Mouse (Mus musculus) erythroid progenitor cell, adult 5-6 weeks (primary cell): ENCODE data around the gene Fam161b. TPM values are rescaled to one million over a fixed set of nuclear protein-coding genes. Genes with fewer than 3 reads are reported as not detected.

Experiments
- ATAC-seq: replicated peaks from 2 replicates; pipeline ENCODE4 v1.8.0; 2016; ENCODE audit warnings: moderate number of reproducible peaks, mild to moderate bottlenecking, moderate TSS enrichment, inconsistent platforms; ENCODE audit not compliant: poor library complexity, low FRiP score, severe bottlenecking
- total RNA-seq, 2 experiments: library from RNA; stranded (forward) in 1 of 2; stranded (reverse) in 1 of 2; fragments of 150-400 nt in 1 of 2; fragments of 186-747, 209-891 nt in 1 of 2; gene quantifications; 2 replicates each; pipeline versions ENCODE4 v1.2.3 to v1.2.4; 2015 to 2017; ENCODE audit warnings: low replicate concordance in 2 of 2

Gene Fam161b
- total RNA-seq (2015; ENCODE audit: low replicate concordance) (2.9 TPM in 1 of 2 replicates, not detected in the other), total RNA-seq (2017; ENCODE audit: low replicate concordance) (3.6 and 3.7 TPM in 2 replicates)

- ATAC-seq, result peak; percentile 93
Observed at GRCm38 (mm10) chr12:84361555-84362489, at the start of gene Fam161b, which contains the start of gene Coq6. TSS of gene Fam161b (minus strand) at chr12:84361833. TSS of gene Coq6 (plus strand) at chr12:84361657.

DNA sequence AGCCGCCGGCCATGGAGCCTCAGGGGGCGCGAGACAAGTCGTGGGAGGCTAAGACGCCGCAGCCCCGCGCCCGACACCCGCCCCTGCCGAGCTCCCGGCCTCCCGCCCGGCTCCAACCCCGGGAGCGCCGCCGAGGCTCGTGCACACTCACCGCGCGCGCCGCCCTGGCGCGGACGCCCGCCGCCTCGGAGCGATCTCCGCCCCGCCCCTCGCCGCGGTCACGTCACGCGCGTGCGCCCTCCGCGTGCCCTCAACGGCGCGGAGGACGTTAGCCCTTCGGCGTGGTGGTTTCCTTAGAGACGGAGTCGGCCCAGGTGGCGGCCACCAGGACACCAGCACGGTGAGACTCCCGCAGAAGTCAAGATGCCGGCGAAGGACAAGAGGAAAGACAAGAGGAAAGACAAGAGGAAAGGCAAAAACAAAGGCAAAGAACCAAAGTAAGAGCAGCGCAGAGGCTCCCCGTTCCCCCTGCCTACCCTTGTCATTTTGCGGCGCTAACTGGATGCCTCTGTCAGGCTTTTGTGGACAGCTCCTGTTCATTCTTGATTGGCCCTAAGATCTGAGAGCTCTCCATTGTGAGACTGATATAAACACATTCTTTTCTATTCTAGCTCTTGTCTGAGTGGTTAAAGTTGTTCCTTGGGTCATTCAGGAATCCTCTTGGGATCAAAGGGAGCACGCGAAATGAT, 47.3 kb upstream of the Fam161b start, which contains the start of the genes Entpd5 and Bbof1:
Gene Entpd5, minus strand, starts transcription at position 211 of the 689 bp plus-strand sequence.
Gene Bbof1, plus strand, starts transcription at position 253 of the 689 bp plus-strand sequence.
- ATAC-seq, result peak; percentile 94

DNA sequence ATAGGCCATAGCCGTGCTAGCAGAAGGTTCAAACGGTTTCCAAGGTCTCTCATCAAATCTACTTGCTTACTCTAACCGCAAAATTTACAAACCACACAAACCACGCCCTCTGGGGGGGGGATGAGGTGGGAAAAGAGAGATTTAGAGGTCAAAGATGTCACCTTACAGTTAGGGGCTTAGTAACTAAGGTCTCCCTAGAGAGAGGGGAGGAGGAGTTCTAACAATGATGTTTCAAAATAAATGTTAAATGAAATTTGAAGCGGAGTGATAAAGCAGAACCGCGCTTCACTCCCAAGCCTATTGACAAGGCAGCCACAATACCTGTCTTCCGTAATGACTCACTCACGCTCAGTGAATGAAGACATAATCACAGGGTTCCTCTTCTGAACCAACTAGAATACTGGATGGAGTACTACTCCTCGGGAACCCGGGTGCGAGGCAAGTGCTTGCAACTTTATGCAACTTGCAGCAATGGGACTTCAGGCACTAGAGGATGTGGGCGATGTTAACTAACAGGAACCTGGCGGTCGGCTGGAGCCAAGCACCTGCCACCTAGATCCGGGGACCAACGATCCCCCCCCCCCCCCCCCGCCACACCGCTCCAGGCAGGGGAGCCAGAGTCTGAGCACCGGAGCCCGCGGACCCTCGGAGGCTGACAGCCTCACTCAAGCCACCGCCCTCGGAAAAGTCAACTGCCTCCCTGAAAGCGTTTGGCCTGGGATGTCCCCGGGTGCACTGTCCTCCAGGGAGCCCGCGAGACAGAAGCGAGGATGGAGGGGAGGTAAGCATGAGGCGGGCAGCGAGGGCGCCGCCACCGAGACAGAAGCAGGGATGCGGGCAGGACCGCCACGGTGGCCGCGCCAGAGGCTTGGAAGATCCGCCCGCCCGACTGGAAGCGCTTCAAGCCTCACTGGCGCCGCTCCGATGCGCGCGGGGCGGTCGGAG, 46.5 kb upstream of the Fam161b start:
- peak; percentile 55 for ATAC-seq

DNA sequence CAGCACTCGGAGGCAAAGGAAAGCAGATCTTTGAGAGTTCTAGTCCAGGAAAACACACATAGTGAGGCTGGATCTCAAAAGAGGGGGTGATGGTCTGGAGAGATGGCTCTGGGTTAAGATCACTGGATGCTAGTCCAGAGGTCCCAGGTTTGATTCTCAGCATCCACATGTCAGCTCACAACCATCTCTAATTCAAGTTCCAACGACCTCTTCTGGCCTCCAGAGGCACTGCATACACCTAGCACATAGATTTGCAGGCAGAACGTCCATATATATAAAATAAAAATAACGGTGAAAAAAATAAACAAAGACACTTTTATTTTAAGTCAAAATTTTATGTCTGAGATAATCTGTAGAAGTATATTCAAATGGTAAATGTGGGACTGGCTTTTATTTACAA, 45.6 kb upstream of the Fam161b start:
- ATAC-seq, result no peak

- ATAC-seq, result no peak
Observed at GRCm38 (mm10) chr12:84404541-84404940, 42.9 kb upstream of the Fam161b start.

- no peak for ATAC-seq
Observed at GRCm38 (mm10) chr12:84402923-84403322, 41.3 kb upstream of the Fam161b start.

DNA sequence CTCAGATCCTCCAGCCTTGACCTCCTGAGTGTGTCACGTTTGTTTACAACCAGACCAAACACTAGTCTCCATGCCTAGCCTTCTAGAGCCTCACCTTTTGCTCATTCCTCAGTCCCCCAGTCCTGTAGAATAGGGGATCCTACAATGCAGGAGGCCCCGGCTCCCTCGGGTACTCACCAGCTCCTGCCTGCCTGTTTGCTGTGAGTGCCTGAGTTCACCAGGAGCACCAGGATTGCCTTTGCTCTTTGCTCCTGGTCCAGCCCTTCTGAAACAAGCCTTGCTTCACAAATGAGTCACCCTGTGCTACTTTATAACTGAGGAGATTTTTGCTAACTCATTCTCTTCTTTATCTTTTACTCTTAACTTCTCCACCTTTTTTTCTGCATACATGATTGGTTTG, 39.0 kb upstream of the Fam161b start:
- no peak for ATAC-seq

- ATAC-seq, result no peak
Observed at GRCm38 (mm10) chr12:84400068-84400467, 38.4 kb upstream of the Fam161b start.

DNA sequence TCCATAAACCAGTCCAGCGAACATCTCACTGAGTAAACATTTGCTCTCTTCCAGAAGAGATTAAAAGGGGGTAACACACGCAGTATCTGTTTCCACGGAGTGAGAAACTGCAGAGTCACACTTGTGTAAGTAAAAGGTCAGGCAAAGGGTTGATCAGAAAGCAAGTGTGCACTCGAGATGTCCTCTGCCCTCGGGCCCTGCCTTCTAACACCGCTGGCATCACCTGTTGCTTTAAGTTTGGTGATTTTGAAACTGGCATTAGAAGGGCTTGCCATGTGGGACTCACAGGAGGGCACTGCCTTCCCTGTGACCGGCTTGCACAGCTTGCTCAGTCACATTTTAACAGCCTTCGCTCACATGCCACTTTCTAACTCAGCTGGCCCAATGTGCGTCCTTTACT, 38.0 kb upstream of the Fam161b start:
- no peak for ATAC-seq

- ATAC-seq, result no peak
Observed at GRCm38 (mm10) chr12:84399135-84399534, 37.5 kb upstream of the Fam161b start.

DNA sequence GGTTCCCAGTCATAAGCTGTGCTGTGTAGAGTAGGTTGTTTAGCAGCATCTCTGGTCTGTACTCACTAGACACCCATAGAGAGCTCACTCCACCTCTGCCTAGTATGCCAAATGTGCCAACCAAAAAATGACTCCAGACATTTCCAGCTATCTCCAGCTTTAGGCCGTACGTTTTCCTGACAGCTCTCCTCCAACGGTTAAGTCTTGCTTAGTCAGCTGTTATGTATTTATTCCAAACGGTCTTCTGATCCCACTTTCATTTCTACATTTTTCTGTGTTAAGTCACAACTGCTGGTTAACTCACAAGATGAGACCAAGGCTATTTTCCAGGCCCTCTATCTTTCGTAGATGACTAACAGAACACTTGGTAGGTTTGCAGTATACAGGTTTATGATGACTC, 37.0 kb upstream of the Fam161b start:
- ATAC-seq, result no peak

- no peak for ATAC-seq
Observed at GRCm38 (mm10) chr12:84397685-84398084, 36.1 kb upstream of the Fam161b start.

GRCm38 (mm10) chr12:84396947-84397679, 35.5 kb upstream of the Fam161b start:
- no peak for ATAC-seq

GRCm38 (mm10) chr12:84393847-84394246, 32.2 kb upstream of the Fam161b start:
- ATAC-seq, result no peak

- ATAC-seq, result no peak
Observed at GRCm38 (mm10) chr12:84392681-84393080, 31.0 kb upstream of the Fam161b start.

DNA sequence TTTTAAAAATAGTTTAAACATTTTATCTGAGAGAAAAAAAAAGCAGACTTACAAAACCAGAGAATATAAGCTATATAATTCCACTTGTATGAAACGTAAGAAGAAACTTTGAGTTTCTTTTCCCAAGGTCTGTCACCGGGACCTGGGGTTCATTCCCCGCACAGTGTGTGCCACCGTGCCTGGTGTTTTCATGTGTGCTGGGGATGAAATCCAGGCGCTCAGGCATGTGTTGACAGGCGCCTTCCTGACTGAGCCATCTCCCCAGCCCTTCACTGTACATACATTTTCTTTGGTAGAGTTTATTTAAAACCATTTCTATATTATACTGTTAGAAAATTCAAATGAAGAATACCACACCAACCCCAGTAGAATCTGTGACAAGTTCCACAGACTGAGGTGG, 28.7 kb upstream of the Fam161b start:
- ATAC-seq, result no peak

DNA sequence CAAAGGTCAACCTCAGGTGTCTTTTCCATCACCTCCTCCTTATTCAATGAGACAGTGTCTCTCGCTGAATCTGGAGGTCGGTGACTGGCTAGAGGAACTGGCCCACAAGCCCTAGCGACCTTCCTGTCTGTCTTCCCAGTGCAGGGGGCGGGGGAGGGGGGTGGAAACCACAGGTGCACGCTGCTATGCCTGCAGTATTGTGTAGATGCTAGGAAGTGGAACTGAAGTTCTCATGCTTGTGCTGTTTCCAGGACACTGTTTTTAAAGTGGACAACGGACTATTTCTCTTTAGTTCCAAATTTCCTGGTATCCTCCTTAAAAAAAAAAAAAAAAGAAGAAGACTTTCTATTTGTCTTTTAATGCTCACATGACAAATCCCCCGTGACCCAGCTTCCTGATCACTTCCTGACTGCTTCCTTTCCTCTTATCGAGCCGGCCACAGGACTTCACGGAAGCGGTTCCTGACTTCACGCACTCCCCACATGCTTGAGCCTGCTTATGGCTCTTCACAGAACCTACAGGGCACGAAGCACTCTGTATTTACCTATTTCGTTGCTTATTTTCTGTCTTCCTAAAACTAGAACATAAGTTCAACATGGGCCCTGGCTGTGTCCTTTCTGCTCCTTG, 27.3 kb upstream of the Fam161b start:
- no peak for ATAC-seq

DNA sequence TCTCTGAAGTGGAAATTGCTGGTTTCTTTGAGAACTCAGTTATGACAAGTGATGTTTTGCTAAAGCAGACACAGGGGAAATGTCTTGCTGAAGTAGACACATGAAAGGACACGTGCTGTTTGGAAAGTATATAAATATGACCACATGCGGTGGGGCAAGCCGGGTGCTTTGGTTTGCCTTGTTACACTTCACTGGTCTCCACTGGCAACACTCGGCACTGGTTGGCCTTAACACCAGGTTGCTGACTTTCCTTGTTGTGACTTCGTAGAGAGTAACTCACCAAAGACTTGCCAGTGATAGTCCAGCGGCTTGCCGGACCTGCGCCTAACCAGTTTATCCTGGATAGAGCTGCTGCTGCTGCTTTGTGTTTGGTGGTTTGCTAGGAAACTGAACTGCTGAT, 26.5 kb upstream of the Fam161b start:
- ATAC-seq, result no peak
